Mouse (Mus musculus) hindbrain, embryonic 14.5 days (tissue): ENCODE data around the gene Zc2hc1b. TPM values are rescaled to one million over a fixed set of nuclear protein-coding genes. Genes with fewer than 3 reads are reported as not detected.

Experiments
- ATAC-seq: fragments of 200-750 bp; cut with Nextera tagmentation; 2 replicates; pipeline ENCODE4 v1.8.0; 2017; ENCODE audit warnings: moderate number of reproducible peaks, mild to moderate bottlenecking, moderate TSS enrichment, moderate library complexity; ENCODE audit not compliant: low FRiP score
- DNase-seq: peaks from one replicate; pipeline ENCODE4 v3.0.0-alpha.2; 2015; ENCODE audit warnings: low spot score
- H3K27ac ChIP-seq: fragments of 300-500 bp; sonication (generic); 2 replicates; pipeline ENCODE4 v1.5.1; 2014; ENCODE audit warnings: mild to moderate bottlenecking, moderate library complexity
- H3K27me3 ChIP-seq: fragments of 300-500 bp; sonication (generic); 2 replicates; pipeline ENCODE4 v1.6.1; 2014; ENCODE audit warnings: mild to moderate bottlenecking, low read length, mixed read lengths; ENCODE audit not compliant: control insufficient read depth, insufficient read depth
- H3K36me3 ChIP-seq: fragments of 300-500 bp; sonication (generic); replicated peaks from 2 replicates; pipeline ENCODE4 v1.6.1; 2014; ENCODE audit not compliant: control insufficient read depth, insufficient read depth
- H3K4me1 ChIP-seq: fragments of 300-500 bp; sonication (generic); replicated peaks from 2 replicates; pipeline ENCODE4 v1.6.1; 2014; ENCODE audit warnings: antibody characterized with exemption, low read length, mixed read lengths; ENCODE audit not compliant: control insufficient read depth, insufficient read depth
- H3K4me2 ChIP-seq: fragments of 300-500 bp; sonication (generic); replicated peaks from 2 replicates; pipeline ENCODE4 v1.6.1; 2014; ENCODE audit warnings: mild to moderate bottlenecking, moderate library complexity
- H3K4me3 ChIP-seq: fragments of 300-500 bp; sonication (generic); replicated peaks from 2 replicates; pipeline ENCODE4 v1.5.1; 2014; ENCODE audit warnings: mild to moderate bottlenecking, low read length
- H3K9ac ChIP-seq: fragments of 300-500 bp; sonication (generic); 2 replicates; pipeline ENCODE4 v1.6.1; 2014
- H3K9me3 ChIP-seq: fragments of 300-500 bp; sonication (generic); 2 replicates; pipeline ENCODE4 v1.6.1; 2016; ENCODE audit warnings: low read length; ENCODE audit not compliant: control insufficient read depth
- WGBS: fragments of 180-500 bp; shearing (Covaris S2); extraction: QIAGEN DNeasy Blood & Tissue Kit; methylation state at CpG from one replicate; pipeline ENCODE4 v1.1.7; 2014; 5-methylcytosine and 5-hydroxymethylcytosine counted together
- polyA plus RNA-seq: library from polyadenylated mRNA; unstranded; fragments of >200 nt; fragmentation: Nextera tagmentation; extraction: Ambion mirVana; gene quantifications from 2 replicates; pipeline ENCODE4 v1.2.1, GENCODE M21; 2014

The Zc2hc1b gene
- polyA plus RNA-seq, 1 experiment from 2014 or later = not detected

DNA sequence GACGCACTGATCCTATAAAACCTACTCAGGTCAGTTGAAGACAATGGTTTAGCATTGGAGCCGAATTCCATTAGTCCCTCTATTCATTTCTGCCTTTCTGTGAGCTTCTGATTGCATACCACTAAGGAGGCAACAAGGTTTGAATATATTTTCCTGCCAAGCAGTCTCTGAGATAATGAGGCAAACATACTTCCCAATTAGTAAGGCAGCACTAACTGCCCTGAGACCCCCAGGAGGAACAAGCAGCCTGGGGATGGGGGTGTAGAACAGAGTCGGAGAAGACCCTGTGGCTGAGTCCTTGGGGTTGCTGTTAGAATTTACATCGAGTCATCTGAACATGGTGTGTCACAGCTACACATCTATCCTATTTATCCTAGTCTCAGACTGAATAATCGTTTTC lies 22.4 kb downstream of the Zc2hc1b start:
- H3K4me3 ChIP-seq = no peak overlapping the region
- no peak for DNase-seq
- WGBS = 71% methylated on average over 5 of the region's 5 CpGs
- H3K36me3 ChIP-seq = no peaks in the 10 kb centered on the region
- no peak for ATAC-seq
- H3K4me2 ChIP-seq = no peak overlapping the region
- H3K27ac ChIP-seq = no peak overlapping the region
- H3K9me3 ChIP-seq = no peaks in the 10 kb centered on the region; the same call in 1 of the 2 replicates
- no peaks in the 10 kb centered on the region for H3K4me1 ChIP-seq
- H3K9ac ChIP-seq = no peak overlapping the region
- no peaks in the 10 kb centered on the region for H3K27me3 ChIP-seq

DNA sequence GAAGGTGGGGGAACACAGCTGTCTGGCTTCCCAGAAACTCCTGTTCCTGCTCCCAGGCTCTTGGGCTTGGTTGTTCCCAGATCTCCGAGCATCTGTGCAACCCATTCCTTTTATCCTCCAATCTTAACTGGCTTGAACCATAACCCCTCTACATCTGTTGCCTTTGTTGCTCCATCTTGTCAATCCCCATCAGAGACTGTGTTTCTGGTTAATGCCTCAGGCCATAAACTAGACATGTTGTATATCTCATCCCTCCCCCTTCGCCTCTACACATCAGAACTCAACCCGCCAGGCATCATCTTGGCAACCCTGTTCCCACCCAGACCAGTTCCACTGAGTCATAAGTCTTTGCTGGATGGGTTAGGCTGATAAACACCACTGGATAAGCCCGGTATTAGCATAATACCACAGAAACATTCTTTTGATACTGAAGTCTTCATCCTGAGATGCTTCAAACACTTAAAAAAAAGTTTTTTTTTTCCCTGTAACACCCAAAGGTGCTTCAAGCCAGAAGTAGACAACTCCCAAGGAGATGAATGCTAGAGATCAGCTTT lies 24.9 kb downstream of the Zc2hc1b start:
- ATAC-seq = no peak
- Histone ChIP-seq H3K4me3 (no peak overlapping the region), H3K36me3 (no peaks in the 10 kb centered on the region), H3K9ac (no peak overlapping the region), H3K27me3 (no peaks in the 10 kb centered on the region), H3K4me1 (no peaks in the 10 kb centered on the region), H3K4me2 (no peak overlapping the region), H3K27ac (no peak overlapping the region), H3K9me3 (no peaks in the 10 kb centered on the region; the same call in 1 of the 2 replicates)
- WGBS = 90% methylated on average over 4 of the region's 4 CpGs
- no peak for DNase-seq

DNA sequence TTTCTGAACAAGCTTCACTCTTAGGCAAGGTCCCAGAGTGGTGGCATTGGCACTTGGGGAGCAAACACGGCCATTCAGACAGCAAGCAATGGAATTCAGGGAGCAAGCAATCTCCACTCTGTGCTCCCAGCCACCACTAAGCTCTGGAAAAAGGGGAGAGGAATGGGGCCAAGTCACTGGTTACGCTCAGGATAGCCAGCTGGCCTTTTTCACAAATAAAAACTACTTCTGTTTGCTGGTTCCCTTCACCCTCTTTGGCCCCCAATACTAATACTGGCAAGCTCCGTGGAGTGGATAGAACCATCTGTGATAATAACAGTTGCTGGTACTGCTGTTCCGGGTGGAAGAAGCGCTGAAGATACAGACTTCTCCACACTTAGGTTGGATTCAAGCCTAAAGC lies 26.5 kb downstream of the Zc2hc1b start:
- DNase-seq (no peak), ATAC-seq (no peak)
- no peaks in the 10 kb centered on the region for H3K9me3 ChIP-seq
- no peaks in the 10 kb centered on the region for H3K4me1 ChIP-seq
- no peaks in the 10 kb centered on the region for H3K27me3 ChIP-seq
- H3K4me3 ChIP-seq = no peak overlapping the region
- H3K36me3 ChIP-seq = no peaks in the 10 kb centered on the region
- no peak overlapping the region for H3K4me2 ChIP-seq
- 86% methylated on average over 5 of the region's 5 CpGs for WGBS
- no peak overlapping the region for H3K27ac ChIP-seq
- H3K9ac ChIP-seq = no peak overlapping the region

DNA sequence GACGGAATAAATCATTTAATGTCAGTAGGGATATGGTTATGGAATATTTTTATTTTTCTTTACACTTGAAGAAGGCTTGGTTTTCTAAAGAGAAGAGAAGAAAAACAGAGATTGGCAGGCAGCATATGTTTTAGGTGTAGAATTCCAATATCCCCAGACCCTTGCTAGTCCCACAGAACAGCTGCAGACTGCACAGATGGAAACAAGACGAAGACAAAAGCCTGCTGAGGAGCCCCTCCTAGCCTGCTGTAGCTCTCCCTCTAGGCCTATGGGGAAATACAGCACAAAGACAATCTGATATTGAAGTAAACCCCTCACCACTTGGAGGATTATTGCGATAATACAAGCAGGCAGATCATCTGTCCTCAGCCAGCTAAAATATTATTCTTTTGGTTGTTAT lies 27.4 kb downstream of the Zc2hc1b start:
- Histone ChIP-seq H3K4me2 (no peak overlapping the region), H3K27ac (no peak overlapping the region), H3K36me3 (no peaks in the 10 kb centered on the region), H3K9me3 (no peaks in the 10 kb centered on the region), H3K4me3 (no peak overlapping the region), H3K9ac (no peak overlapping the region), H3K27me3 (no peaks in the 10 kb centered on the region), H3K4me1 (no peaks in the 10 kb centered on the region)
- DNase-seq (peak; percentile 28), ATAC-seq (no peak)
- WGBS = 57% methylated on average over 3 of the region's 3 CpGs

DNA sequence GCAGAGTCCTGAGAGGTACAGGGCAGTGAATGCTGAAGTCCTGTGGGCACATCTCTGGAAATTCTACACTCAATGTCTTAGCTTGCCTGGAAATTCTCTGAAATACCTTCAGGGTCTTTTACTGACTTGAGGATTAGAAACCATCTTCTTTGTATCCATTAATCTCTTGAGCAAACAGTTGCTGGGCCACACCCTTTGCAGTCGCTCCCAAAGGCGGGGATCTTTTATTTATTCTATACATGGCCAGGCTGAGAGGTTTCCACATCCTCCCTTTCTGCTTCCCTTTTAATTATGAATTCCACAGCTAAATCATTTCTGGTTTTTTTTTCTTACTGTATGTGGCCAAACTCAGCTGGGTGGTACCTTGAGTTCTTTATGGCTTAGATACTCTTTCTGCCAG lies 37.4 kb downstream of the Zc2hc1b start:
- H3K4me2 ChIP-seq = no peak overlapping the region
- WGBS = 84% methylated on average over 2 of the region's 2 CpGs
- ATAC-seq = no peak

DNA sequence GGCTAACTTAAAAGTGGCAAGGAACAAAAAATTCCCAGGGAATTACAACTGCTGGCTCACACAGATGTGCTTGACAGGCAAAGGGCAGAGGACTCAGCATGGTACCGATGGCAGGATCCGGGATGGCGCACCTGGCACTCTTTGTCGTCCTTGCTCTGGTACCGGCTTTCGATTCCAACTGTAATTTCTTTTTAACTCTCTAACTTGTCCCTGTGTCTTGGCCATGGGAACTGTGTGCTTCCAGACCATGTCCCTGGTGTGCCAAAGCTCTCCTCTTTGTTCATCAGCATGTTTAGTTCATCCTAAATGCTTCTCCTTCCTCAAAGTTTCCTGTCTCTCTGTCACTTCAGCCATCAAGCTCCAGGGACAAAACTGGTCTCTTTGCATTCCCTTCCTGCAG lies 39.9 kb downstream of the Zc2hc1b start:
- Histone ChIP-seq H3K27me3 (no peaks in the 10 kb centered on the region), H3K27ac (no peak overlapping the region), H3K36me3 (no peaks in the 10 kb centered on the region), H3K4me2 (no peak overlapping the region), H3K4me3 (no peak overlapping the region), H3K9ac (no peak overlapping the region), H3K4me1 (no peaks in the 10 kb centered on the region), H3K9me3 (no peaks in the 10 kb centered on the region)
- WGBS = 86% methylated on average over 6 of the region's 6 CpGs
- DNase-seq (no peak), ATAC-seq (no peak)

More for the DNA sequence above, 37.4 kb downstream of the Zc2hc1b start:
- Histone ChIP-seq H3K4me3 (no peak overlapping the region), H3K9me3 (no peaks in the 10 kb centered on the region), H3K36me3 (no peaks in the 10 kb centered on the region), H3K27ac (no peak overlapping the region), H3K9ac (no peak overlapping the region), H3K27me3 (no peaks in the 10 kb centered on the region), H3K4me1 (no peaks in the 10 kb centered on the region)
- DNase-seq = no peak

DNA sequence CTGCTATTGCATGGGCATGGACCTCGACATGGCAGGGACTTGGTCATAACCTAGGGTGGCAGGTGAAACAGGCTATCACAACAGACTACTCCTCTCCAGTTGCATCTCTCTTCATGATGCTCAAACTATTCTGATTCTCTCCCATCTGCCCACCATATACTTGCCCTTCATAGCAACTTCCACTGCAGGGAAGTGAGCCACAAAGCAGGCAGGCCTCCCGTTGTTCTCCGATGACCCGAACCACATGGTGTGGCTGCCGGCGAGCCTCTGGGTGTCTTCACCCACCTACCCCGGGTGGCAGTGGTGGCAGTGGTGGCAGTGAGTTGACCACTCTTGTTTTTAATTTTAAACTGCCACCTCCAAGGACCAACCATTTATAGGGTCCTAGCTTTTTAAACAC lies 42.1 kb downstream of the Zc2hc1b start:
- Histone ChIP-seq H3K36me3 (no peaks in the 10 kb centered on the region), H3K9ac (no peak overlapping the region), H3K27ac (no peak overlapping the region), H3K9me3 (no peaks in the 10 kb centered on the region), H3K4me2 (no peak overlapping the region), H3K27me3 (no peaks in the 10 kb centered on the region), H3K4me3 (no peak overlapping the region), H3K4me1 (no peaks in the 10 kb centered on the region)
- 96% methylated on average over 7 of the region's 7 CpGs for WGBS
- DNase-seq = no peak
- ATAC-seq = no peak

DNA sequence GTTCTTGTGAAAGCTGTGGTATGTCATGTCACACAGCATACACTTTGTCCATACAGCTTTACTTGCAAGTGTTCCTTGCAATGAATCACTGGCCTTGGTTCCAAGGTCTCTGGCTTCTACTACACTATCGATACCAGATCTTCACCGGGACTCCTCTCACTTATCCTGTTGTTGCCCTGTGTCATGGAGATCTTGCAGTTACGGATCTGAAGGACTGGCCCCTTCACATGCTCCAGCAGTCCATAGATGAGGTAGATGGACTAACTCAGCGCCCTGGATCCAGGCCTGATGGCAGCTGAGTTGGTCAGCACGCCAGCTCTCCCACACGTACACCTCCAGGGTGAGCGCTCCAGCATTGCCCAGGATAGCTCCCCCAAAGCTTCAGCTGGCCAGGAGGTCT lies 42.5 kb downstream of the Zc2hc1b start:
- H3K9ac ChIP-seq = no peak overlapping the region
- no peaks in the 10 kb centered on the region for H3K9me3 ChIP-seq
- no peak overlapping the region for H3K4me3 ChIP-seq
- H3K27me3 ChIP-seq = no peaks in the 10 kb centered on the region
- H3K27ac ChIP-seq = no peak overlapping the region
- no peaks in the 10 kb centered on the region for H3K36me3 ChIP-seq
- H3K4me2 ChIP-seq = no peak overlapping the region
- 95% methylated on average over 7 of the region's 7 CpGs for WGBS
- no peak for DNase-seq
- no peaks in the 10 kb centered on the region for H3K4me1 ChIP-seq
- no peak for ATAC-seq

DNA sequence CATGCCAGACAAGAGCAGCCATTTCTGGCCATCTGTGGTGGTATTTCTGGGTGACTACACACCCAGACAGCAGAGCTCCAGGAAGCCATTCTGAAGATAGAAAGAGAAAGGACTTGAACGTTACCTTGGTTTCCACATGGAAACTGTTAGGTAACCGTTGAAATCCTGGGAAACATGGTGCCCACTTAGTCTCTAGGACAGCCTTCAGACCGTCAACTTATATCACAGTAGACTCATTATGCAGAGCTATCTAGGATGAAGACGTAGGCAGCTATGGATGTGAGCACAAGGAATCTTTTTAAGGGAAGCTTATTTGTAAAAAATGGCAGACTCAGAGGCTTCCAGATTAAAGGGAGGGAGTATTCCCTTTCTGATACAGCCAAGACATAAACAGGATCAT lies 44.0 kb downstream of the Zc2hc1b start:
- Histone ChIP-seq H3K36me3 (no peaks in the 10 kb centered on the region), H3K9ac (no peak overlapping the region), H3K27me3 (no peaks in the 10 kb centered on the region), H3K9me3 (no peaks in the 10 kb centered on the region), H3K4me1 (no peaks in the 10 kb centered on the region), H3K27ac (no peak overlapping the region), H3K4me2 (no peak overlapping the region), H3K4me3 (no peak overlapping the region)
- DNase-seq (no peak), ATAC-seq (no peak)
- 83% methylated on average over 4 of the region's 4 CpGs for WGBS

DNA sequence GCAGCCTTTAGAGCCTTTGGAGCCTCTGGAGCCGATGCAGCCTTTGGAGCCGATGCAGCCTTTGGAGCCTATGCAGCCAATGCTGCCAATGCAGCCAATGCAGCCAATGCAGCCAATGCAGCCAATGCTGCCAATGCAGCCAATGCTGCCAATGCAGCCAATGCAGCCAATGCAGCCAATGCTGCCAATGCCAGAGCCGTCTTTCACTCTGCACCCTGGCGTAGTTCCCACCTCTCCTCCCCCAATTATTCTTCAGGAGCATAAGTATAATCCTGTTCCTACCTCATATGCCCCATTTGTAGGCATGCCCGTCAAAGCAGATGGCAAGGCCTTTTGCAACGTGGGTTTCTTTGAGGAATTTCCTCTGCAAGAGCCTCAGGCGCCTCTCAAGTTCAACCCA lies 49.9 kb downstream of the Zc2hc1b start:
- Histone ChIP-seq H3K27me3 (no peaks in the 10 kb centered on the region), H3K4me2 (no peak overlapping the region), H3K27ac (no peak overlapping the region), H3K4me1 (no peaks in the 10 kb centered on the region), H3K36me3 (no peaks in the 10 kb centered on the region), H3K9ac (no peak overlapping the region), H3K4me3 (no peak overlapping the region), H3K9me3 (no peaks in the 10 kb centered on the region)
- DNase-seq (no peak), ATAC-seq (no peak)
- 87% methylated on average over 7 of the region's 7 CpGs for WGBS
